Mouse (Mus musculus) macrophage (primary cell): Measurements from ENCODE around the gene AL731706.1. TPM values are rescaled to one million over a fixed set of nuclear protein-coding genes. Genes with fewer than 3 reads are reported as not detected.
"Not testable (repeated sequence)": the region's sequence is repeated elsewhere in the genome, so short reads cannot be mapped to it uniquely, and the experiment has no call there.

Source experiments
- H3K27ac ChIP-seq: fragments of 350-480 bp; formaldehyde crosslinking; 2 replicates; pipeline ENCODE4 v1.9.0; 2021
- H3K36me3 ChIP-seq: fragments of 350-480 bp; formaldehyde crosslinking; 2 replicates; pipeline ENCODE4 v1.9.0; 2021; ENCODE audit errors: inconsistent target
- H3K4me3 ChIP-seq: fragments of 350-480 bp; formaldehyde crosslinking; 2 replicates; pipeline ENCODE4 v1.9.0; 2021; ENCODE audit errors: inconsistent target
- H3K79me2 ChIP-seq: fragments of 350-480 bp; formaldehyde crosslinking; 2 replicates; pipeline ENCODE4 v1.9.0; 2021; ENCODE audit errors: inconsistent target
- WGBS: methylation state at CpG from one replicate; pipeline ENCODE4 v1.1.7; 2026; ENCODE audit warnings: inconsistent platforms; ENCODE audit not compliant: missing documents; 5-methylcytosine and 5-hydroxymethylcytosine counted together
- polyA plus RNA-seq: library from polyadenylated mRNA; stranded (reverse); fragments of 250-400 nt; gene quantifications from 3 replicates; pipeline ENCODE4 v1.2.4, GENCODE M21; 2018; ENCODE audit warnings: inconsistent platforms

The AL731706.1 gene
- polyA plus RNA-seq, 1 experiment from 2014 or later, result 6.9 TPM

DNA sequence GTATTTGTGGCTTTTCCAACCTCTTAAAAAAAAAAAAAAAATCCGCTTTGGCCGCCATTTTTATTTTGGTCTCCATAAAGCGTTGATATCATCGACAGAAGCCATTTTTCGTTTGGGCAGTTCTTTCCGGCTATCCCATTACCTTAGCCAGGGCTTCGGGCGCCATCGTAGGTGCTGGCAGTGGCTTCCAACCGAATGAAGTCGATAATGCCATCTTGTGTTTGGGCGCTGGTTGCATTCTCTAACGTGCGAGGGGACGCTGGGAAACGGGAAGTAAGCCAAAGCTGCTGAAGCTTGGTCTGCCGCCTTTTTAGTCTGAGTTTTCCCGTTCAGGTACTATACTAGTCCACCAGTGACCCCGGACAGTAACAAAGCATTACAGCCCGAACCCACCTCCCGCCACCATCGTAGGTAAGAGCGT lies 772 bp upstream of the AL731706.1 start:
- H3K4me3 ChIP-seq, result peak overlapping the region; percentile 79
- WGBS, result under 1% methylated on average over 23 of the region's 23 CpGs
- peaks cover 80% of the 10 kb centered on the region for H3K79me2 ChIP-seq
- H3K27ac ChIP-seq, result peak overlapping the region; percentile 87
- no peaks in the 10 kb centered on the region for H3K36me3 ChIP-seq

DNA sequence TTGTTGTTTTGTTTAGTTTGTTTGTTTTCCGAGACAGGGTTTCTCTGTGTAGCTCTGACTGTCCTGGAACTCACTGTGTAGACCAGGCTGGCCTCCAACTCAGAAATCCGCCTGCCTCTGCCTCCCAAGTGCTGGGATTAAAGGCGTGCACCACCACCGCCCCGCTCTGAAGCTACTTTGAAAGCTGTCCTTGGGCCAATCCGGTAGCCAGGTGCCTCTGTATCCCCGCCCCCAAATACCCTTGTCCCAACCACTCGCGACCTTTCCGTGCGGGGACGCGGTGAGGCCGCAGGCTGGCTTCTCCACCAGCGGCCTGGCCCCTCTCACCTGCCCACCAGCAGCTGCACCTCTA lies 497 bp downstream of the AL731706.1 start:
- H3K36me3 ChIP-seq, result not testable (repeated sequence)
- WGBS, result 4% methylated on average over 15 of the region's 15 CpGs
- Histone ChIP-seq H3K4me3 (peak overlapping the region; percentile 79), H3K79me2 (peaks cover 80% of the 10 kb centered on the region), H3K27ac (peak overlapping the region; percentile 87)

DNA sequence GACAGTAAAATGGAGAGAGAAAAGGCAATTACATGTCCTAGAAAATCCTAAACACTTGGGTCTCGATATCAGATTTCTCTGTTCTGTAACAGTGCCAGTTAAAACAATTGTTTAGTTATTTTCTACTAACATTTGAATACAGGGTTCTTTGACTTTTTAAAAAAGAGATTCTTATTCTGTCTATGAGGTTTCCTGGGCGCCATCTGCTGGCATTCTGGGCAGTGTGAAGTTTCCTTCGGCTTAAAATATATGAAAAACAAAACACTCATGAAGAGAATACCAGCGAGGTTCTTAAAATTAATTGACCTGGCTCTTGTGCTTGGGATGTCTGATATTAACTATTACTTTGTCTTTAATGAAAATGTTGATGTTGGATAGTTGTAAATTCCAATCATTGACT lies 4.3 kb downstream of the AL731706.1 start:
- no peak overlapping the region for H3K4me3 ChIP-seq
- 73% methylated on average over 4 of the region's 4 CpGs for WGBS
- peaks cover 19% of the 10 kb centered on the region for H3K36me3 ChIP-seq
- no peak overlapping the region for H3K27ac ChIP-seq
- peaks cover 52% of the 10 kb centered on the region for H3K79me2 ChIP-seq

DNA sequence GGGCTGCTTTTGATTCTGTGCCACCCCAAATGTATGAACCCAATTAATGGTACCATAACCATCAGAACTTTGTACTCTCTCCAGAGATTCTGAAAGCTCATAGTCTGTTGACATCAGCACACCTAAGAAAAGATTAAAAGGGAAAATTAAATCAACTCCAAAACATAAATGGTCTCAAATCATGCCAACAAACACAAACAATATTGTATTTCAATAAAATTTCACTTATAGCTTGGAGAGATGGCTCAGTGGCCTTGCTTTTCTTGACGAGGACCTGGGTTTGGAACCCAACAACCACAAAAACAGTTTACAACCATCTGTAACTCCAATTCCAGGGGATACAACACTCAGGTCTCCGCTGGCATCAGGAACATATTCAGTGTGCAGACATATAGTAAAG lies 5.6 kb downstream of the AL731706.1 start, which contains the start of gene AL731706.2:
Gene AL731706.2, minus strand, starts transcription at position 101 of the 400 bp plus-strand sequence.
- H3K27ac ChIP-seq, result no peak within 1 kb of the TSS
- peaks cover 51% of the 10 kb centered on the region for H3K79me2 ChIP-seq
- 89% methylated on average over 2 of the region's 2 CpGs for WGBS
- no peak within 1 kb of the TSS for H3K4me3 ChIP-seq
- H3K36me3 ChIP-seq, result peaks cover 32% of the 10 kb centered on the region

DNA sequence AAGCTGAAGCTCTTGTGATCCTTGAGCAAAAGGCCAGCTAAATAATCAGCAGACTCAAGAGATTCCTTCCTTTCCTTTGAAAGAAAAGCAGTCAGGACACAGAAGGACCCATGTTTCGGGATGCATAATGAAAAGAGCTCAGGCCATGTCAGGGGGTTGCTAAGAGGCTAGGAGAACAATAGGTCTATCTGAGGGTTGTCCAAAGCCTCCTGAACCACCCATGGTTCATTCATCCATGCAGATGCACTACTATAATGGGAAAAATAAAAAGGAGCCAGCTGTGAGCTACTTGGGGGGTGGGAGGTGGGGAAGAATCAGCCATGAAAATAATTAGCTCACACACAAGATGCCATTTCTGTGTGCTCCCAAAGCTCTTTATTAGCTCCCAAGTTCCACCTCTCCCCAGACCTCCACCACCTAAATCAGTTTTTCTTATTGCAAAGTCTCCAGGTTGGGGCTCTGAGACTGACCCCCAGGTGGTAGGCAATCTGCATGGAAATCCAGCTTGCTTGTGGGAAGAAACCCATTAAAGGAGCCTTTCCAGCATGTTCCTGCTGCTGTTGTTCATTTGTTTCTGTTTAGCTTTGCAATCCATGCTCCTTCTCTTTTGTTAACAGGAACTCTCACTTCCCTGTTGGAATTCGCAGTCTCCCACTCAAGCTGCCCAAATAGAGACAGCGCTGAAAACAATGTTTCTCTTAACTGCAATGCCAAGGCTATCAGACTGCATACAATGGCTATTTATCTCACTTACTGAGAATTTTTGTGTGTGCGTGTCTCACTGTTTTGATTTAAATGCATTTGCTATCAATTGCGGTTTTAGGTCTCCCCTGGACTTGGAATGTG lies 36.4 kb downstream of the AL731706.1 start:
- 85% methylated on average over 5 of the region's 5 CpGs for WGBS
- Histone ChIP-seq H3K4me3 (no peak overlapping the region), H3K36me3 (no peaks in the 10 kb centered on the region), H3K27ac (no peak overlapping the region), H3K79me2 (no peaks in the 10 kb centered on the region)

DNA sequence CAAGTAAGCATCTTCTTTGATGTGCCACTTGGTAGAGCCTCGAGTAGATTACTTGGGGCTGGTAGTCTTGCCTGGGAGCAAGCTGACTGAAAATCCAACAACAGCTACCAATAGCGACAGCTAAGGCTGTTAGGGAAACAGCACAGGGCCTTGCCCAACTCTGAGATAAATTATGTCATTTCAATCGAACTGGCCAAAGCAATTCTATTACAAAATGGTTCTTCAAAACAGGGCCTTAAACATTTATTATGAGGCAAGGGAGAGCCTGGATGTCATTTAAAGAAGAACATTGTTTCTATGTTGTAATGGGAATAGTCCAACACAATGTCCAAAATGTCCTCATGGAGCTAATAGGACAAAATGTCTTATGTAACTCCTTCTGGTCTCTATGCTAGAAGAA lies 40.8 kb downstream of the AL731706.1 start:
- Histone ChIP-seq H3K27ac (no peak overlapping the region), H3K79me2 (no peaks in the 10 kb centered on the region), H3K4me3 (no peak overlapping the region), H3K36me3 (no peaks in the 10 kb centered on the region)
- 63% methylated on average over 3 of the region's 3 CpGs for WGBS

DNA sequence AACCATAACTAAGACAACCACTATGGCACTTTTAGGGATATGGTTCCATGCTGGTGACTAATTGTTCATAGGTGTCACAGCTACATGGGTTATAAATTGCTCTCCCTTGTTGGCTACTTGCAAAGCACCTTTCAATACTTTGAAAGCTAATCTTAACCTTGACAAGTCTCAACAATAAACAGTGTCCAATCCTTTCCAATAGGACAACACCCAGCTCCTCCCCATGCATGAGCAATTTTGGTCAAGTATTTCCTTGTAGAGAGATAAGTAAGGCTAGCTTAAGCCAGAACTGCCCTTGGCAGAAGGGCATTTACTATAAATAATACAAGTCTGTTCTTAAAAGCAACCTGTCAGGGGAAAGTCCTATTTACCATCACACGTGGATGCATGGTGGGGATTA lies 53.2 kb downstream of the AL731706.1 start:
- WGBS, result no CpG with 5 or more reads among the region's 1 CpGs
- no peaks in the 10 kb centered on the region for H3K79me2 ChIP-seq
- no peak overlapping the region for H3K4me3 ChIP-seq
- H3K36me3 ChIP-seq, result no peaks in the 10 kb centered on the region
- no peak overlapping the region for H3K27ac ChIP-seq

DNA sequence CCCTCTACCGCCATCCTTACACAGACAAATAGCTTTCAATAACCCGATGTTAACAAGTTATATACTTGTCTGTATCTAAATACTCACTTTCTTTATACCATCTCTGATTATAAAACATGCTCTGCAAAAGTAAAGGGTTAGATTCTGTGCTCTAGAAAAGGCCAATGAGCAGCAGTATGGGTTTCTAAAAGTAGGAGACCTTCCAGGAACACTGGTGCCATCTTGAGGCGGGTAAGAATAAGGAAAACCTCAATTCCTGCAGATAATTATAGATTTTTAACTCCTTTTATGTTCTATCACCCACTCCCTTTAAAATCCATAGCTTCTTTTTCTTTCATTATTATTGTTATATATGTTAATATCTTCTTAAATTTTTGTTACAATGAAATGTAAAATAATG lies 55.3 kb downstream of the AL731706.1 start:
- 82% methylated on average over 3 of the region's 3 CpGs for WGBS
- no peaks in the 10 kb centered on the region for H3K36me3 ChIP-seq
- no peak overlapping the region for H3K27ac ChIP-seq
- no peaks in the 10 kb centered on the region for H3K79me2 ChIP-seq
- no peak overlapping the region for H3K4me3 ChIP-seq

DNA sequence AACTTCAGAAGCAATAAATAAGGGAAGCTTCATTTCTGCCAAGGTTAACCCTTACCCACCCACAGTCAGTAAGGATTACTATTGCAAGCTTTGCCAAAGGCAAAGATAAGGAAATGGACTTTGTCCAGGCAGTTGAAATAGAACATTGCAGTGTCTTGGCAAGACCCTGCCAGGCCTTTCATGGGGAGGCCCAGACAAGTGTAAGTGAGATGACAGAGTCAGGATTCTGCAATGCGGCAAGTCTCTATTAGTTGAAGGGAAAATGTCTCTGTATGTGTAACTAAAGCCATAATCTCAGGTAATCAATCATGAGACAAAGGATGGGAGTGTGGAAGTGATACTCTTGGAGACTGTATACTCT lies 56.5 kb downstream of the AL731706.1 start:
- H3K27ac ChIP-seq, result no peak overlapping the region
- H3K4me3 ChIP-seq, result no peak overlapping the region
- H3K79me2 ChIP-seq, result no peaks in the 10 kb centered on the region
- no peaks in the 10 kb centered on the region for H3K36me3 ChIP-seq
- 100% methylated on average over 1 of the region's 1 CpGs for WGBS

DNA sequence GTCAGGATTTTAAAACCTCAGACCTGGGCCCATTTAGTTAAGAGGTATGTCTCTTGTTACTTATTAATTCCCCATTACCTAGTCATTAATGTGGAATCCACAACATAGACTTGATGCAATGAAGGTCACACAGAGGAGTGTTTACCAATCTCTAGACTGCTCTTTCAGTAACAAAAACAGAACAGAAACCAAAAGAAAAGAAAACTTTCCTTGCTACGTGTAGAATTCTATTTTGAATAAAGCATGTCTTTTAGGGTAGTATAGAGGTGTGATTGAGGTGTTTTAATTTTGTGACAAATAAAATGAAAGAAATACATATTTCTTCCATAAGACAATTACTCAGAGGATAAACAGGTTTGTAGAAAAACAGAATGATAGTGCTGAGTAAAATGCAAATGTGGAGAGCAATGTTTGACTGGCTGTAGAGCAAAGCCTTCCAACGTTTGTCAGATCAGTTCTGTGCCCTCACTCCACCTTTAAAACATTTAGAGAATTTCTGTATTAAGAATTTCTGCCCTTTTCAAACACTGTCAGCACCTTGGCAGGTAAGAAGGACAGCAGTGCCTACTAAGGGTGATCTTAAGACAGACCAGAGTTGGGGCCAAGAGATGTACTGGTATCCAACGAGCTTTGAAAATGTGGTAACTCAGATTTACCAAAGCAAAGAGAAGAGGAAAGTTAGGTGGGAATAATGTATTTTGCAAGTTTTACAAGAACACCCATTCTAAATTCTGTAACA lies 57.0 kb downstream of the AL731706.1 start:
- 76% methylated on average over 3 of the region's 3 CpGs for WGBS
- no peaks in the 10 kb centered on the region for H3K79me2 ChIP-seq
- H3K36me3 ChIP-seq, result no peaks in the 10 kb centered on the region

DNA sequence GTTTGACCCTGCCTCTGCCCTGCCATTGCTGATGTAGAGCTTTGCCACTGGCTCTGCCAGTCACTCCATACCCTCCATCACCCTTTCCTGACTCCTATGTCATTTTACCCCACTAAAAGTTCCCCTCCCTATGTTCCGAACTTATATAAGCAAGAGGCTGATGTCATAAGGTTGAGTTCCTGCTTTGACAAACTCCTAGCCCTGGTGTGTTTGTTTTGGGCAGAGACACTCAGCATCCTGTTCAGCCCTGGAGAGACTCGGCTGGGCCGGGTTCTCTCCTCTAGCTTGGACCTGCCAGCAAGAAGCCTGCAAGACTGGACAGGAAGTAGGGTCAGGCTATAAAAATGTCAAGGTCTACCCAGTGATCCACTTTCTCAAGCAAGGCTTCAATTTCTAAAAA lies 58.3 kb downstream of the AL731706.1 start:
- no peak overlapping the region for H3K27ac ChIP-seq
- 80% methylated on average over 3 of the region's 3 CpGs for WGBS
- H3K79me2 ChIP-seq, result no peaks in the 10 kb centered on the region
- H3K4me3 ChIP-seq, result no peak overlapping the region
- no peaks in the 10 kb centered on the region for H3K36me3 ChIP-seq

More for the DNA sequence above, 57.0 kb downstream of the AL731706.1 start:
- Histone ChIP-seq H3K4me3 (no peak overlapping the region), H3K27ac (no peak overlapping the region)

Other genes starting within 250 kb of the AL731706.1 start
- gene Snap25, start 177.9 kb downstream of the AL731706.1 start, polyA plus RNA-seq, result not detected in 3 replicates
- 17.0 TPM in 1 of 3 replicates, not detected in the others for gene AL731706.2, start 5.7 kb downstream of the AL731706.1 start, polyA plus RNA-seq
- gene Slx4ip, start 171 bp downstream of the AL731706.1 start, polyA plus RNA-seq, result 3.9 to 6.4 TPM (median 4.0 TPM) in 3 replicates
- 4.2 to 14.7 TPM (median 6.5 TPM) in 3 replicates for gene Mkks, start within 50 bp of the AL731706.1 start, polyA plus RNA-seq
- gene Jag1, start 225.3 kb upstream of the AL731706.1 start, polyA plus RNA-seq, result 0.82 to 8.8 TPM (median 2.2 TPM) in 3 replicates